Mouse (Mus musculus): ENCODE data around the gene Micu1. TPM values are rescaled to one million over a fixed set of nuclear protein-coding genes. Genes with fewer than 3 reads are reported as not detected.
"Not testable (repeated sequence)": the region's sequence is repeated elsewhere in the genome, so short reads cannot be mapped to it uniquely, and the experiment has no call there.

Gene Micu1
- polyA plus RNA-seq, 1 experiment from 2014 or later: 42.5 TPM

GRCm38 (mm10) chr10:59679189-59679588, 23.1 kb upstream of the Micu1 start:
- Histone ChIP-seq H3K4me3 (ENCODE audit: control insufficient read depth in 1 of 2, insufficient read depth in 1 of 2, low read depth in 1 of 2, low read length in 2 of 2) (no peak overlapping the region), H3K36me3 (ENCODE audit: control insufficient read depth, insufficient read depth, low read length) (no peaks in the 10 kb centered on the region), H3K4me2 (ENCODE audit: low read length) (no peak overlapping the region), H3K9ac (ENCODE audit: low read length) (no peak overlapping the region), H3K4me1 (ENCODE audit: control insufficient read depth in 2 of 2, insufficient read depth in 2 of 2, low read length in 2 of 2) (no peaks in the 10 kb centered on the region), H3K9me3 (ENCODE audit: control insufficient read depth, low read length) (0 out of 2 replicates have a peak, but pooled peaks cover 8% of the 10 kb centered on the region), H3K27me3 (ENCODE audit: control insufficient read depth, insufficient read depth, low read length) (no peaks in the 10 kb centered on the region), H3K27ac (replicated peaks in 1 of 2; ENCODE audit: control insufficient read depth in 1 of 2, insufficient read depth in 1 of 2, low read depth in 2 of 2, low read length in 2 of 2) (no peak overlapping the region)
- WGBS: 82% methylated on average over 2 of the region's 2 CpGs
- ATAC-seq (ENCODE audit: insufficient number of reproducible peaks, insufficient read depth, low FRiP score, low read depth): no peak

- H3K4me3 ChIP-seq (ENCODE audit: control insufficient read depth in 1 of 2, insufficient read depth in 1 of 2, low read depth in 1 of 2, low read length in 2 of 2); H3K9me3 ChIP-seq (ENCODE audit: control insufficient read depth, low read length); H3K36me3 ChIP-seq (ENCODE audit: control insufficient read depth, insufficient read depth, low read length); ATAC-seq (ENCODE audit: insufficient number of reproducible peaks, insufficient read depth, low FRiP score, low read depth); H3K27me3 ChIP-seq (ENCODE audit: control insufficient read depth, insufficient read depth, low read length); H3K4me2 ChIP-seq (ENCODE audit: low read length); H3K27ac ChIP-seq (replicated peaks in 1 of 2; ENCODE audit: control insufficient read depth in 1 of 2, insufficient read depth in 1 of 2, low read depth in 2 of 2, low read length in 2 of 2); H3K9ac ChIP-seq (ENCODE audit: low read length); H3K4me1 ChIP-seq (ENCODE audit: control insufficient read depth in 2 of 2, insufficient read depth in 2 of 2, low read length in 2 of 2): not testable (repeated sequence)
- whole genome bisulfite sequencing: 87% methylated on average over 3 of the region's 3 CpGs
These were observed 16.7 kb upstream of the Micu1 start for GRCm38 (mm10) chr10:59685586-59685985.

DNA sequence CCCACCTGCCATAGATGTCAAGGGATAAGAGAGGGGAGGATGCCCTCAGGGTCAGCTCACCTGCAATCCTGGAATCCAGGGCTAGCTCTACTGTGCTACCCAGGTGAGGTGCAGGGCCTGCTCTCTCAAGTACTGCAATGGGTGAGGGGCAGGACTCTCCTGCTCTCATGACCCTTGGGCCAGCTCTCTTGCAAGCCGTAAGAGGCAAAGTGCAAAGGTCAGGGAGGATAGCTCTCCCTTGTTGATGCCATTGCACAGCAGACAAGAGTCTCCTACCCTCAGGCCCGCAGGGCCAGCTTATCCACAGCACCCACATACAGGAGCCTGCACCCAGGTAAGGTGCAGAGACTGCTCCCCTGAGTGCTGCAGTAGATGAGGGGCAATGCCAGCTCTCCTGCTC, 15.2 kb upstream of the Micu1 start:
- H3K9me3 ChIP-seq (ENCODE audit: control insufficient read depth, low read length): 0 out of 2 replicates have a peak, but pooled peaks cover 3% of the 10 kb centered on the region
- 77% methylated on average over 2 of the region's 2 CpGs for WGBS
- H3K4me2 ChIP-seq (ENCODE audit: low read length): no peak overlapping the region
- no peak overlapping the region for H3K4me3 ChIP-seq (ENCODE audit: control insufficient read depth in 1 of 2, insufficient read depth in 1 of 2, low read depth in 1 of 2, low read length in 2 of 2)
- H3K27ac ChIP-seq (replicated peaks in 1 of 2; ENCODE audit: control insufficient read depth in 1 of 2, insufficient read depth in 1 of 2, low read depth in 2 of 2, low read length in 2 of 2): no peak overlapping the region
- no peak overlapping the region for H3K9ac ChIP-seq (ENCODE audit: low read length)
- no peaks in the 10 kb centered on the region for H3K4me1 ChIP-seq (ENCODE audit: control insufficient read depth in 2 of 2, insufficient read depth in 2 of 2, low read length in 2 of 2)
- ATAC-seq (ENCODE audit: insufficient number of reproducible peaks, insufficient read depth, low FRiP score, low read depth): no peak
- no peaks in the 10 kb centered on the region for H3K36me3 ChIP-seq (ENCODE audit: control insufficient read depth, insufficient read depth, low read length)
- H3K27me3 ChIP-seq (ENCODE audit: control insufficient read depth, insufficient read depth, low read length): no peaks in the 10 kb centered on the region

DNA sequence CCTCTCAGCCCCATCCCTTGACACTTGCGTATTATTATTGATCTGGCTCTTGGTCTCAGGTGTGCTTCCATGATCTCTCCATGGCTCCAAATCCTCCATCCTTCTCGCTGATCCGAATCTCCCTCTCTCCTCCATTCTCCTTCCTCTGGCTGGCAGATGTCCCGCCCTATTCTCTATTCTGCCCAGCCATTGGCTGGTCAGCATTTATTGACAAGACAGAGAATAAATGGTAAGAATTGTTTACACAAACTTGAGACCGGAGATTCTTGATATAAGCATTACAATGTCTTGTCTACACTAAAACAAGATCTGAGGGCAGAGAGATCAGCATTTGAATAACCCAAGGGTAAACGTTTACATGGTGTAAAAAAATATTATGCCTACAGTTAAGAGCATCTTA, 12.4 kb upstream of the Micu1 start:
- H3K4me2 ChIP-seq (ENCODE audit: low read length): no peak overlapping the region
- WGBS: 57% methylated on average over 6 of the region's 6 CpGs
- no peak for ATAC-seq (ENCODE audit: insufficient number of reproducible peaks, insufficient read depth, low FRiP score, low read depth)
- H3K27me3 ChIP-seq (ENCODE audit: control insufficient read depth, insufficient read depth, low read length): no peaks in the 10 kb centered on the region
- H3K36me3 ChIP-seq (ENCODE audit: control insufficient read depth, insufficient read depth, low read length): no peaks in the 10 kb centered on the region
- no peaks in the 10 kb centered on the region for H3K9me3 ChIP-seq (ENCODE audit: control insufficient read depth, low read length)
- H3K4me3 ChIP-seq (ENCODE audit: control insufficient read depth in 1 of 2, insufficient read depth in 1 of 2, low read depth in 1 of 2, low read length in 2 of 2): no peak overlapping the region
- no peak overlapping the region for H3K27ac ChIP-seq (replicated peaks in 1 of 2; ENCODE audit: control insufficient read depth in 1 of 2, insufficient read depth in 1 of 2, low read depth in 2 of 2, low read length in 2 of 2)
- H3K9ac ChIP-seq (ENCODE audit: low read length): no peak overlapping the region
- no peaks in the 10 kb centered on the region for H3K4me1 ChIP-seq (ENCODE audit: control insufficient read depth in 2 of 2, insufficient read depth in 2 of 2, low read length in 2 of 2)

DNA sequence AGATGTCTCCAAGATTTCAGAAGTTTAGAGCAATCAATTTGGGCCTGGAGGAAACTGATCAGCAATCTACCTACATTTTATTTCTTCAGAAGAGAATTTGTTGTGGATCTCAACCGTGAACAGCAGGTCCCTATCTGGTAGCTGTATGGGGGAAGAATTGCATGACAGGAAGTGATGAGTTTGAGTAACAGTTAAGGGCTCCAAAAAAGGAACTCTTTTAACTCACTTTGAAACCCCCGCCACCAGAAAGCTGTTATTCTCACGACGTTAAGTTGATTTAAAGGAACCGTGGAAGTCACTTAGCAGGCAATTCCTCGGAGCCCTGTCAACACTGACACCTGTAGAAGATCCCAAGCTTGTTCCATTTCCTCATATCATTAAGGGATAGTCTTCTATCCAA, 9.8 kb upstream of the Micu1 start:
- Histone ChIP-seq H3K27ac (replicated peaks in 1 of 2; ENCODE audit: control insufficient read depth in 1 of 2, insufficient read depth in 1 of 2, low read depth in 2 of 2, low read length in 2 of 2) (no peak overlapping the region), H3K4me2 (ENCODE audit: low read length) (no peak overlapping the region), H3K27me3 (ENCODE audit: control insufficient read depth, insufficient read depth, low read length) (no peaks in the 10 kb centered on the region), H3K4me3 (ENCODE audit: control insufficient read depth in 1 of 2, insufficient read depth in 1 of 2, low read depth in 1 of 2, low read length in 2 of 2) (no peak overlapping the region), H3K4me1 (ENCODE audit: control insufficient read depth in 2 of 2, insufficient read depth in 2 of 2, low read length in 2 of 2) (no peaks in the 10 kb centered on the region), H3K9me3 (ENCODE audit: control insufficient read depth, low read length) (no peaks in the 10 kb centered on the region), H3K9ac (ENCODE audit: low read length) (no peak overlapping the region), H3K36me3 (ENCODE audit: control insufficient read depth, insufficient read depth, low read length) (no peaks in the 10 kb centered on the region)
- ATAC-seq (ENCODE audit: insufficient number of reproducible peaks, insufficient read depth, low FRiP score, low read depth): no peak
- WGBS: 44% methylated on average over 6 of the region's 6 CpGs

DNA sequence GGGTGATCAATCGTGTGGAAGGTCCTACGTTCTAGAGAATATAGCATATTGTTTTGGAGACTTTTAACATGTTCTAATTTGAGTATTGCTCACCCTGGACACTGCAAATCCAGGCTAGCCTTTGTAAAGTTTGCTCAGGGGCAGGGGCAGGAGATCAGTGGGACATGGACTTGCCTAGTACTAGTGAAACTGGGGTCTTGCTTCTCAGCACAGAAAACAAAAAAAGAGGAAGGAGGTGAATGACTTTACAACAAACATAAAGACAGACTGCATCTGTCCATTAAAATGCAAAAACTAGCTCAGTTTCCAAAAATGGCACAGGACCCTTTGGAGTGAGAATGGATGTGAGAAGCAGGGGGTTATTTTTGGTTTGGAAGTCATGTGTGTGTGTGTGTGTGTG, 8.2 kb upstream of the Micu1 start:
- Histone ChIP-seq H3K4me1 (ENCODE audit: control insufficient read depth in 2 of 2, insufficient read depth in 2 of 2, low read length in 2 of 2) (no peaks in the 10 kb centered on the region), H3K36me3 (ENCODE audit: control insufficient read depth, insufficient read depth, low read length) (no peaks in the 10 kb centered on the region), H3K9ac (ENCODE audit: low read length) (no peak overlapping the region), H3K27ac (replicated peaks in 1 of 2; ENCODE audit: control insufficient read depth in 1 of 2, insufficient read depth in 1 of 2, low read depth in 2 of 2, low read length in 2 of 2) (no peak overlapping the region), H3K4me2 (ENCODE audit: low read length) (no peak overlapping the region), H3K9me3 (ENCODE audit: control insufficient read depth, low read length) (no peaks in the 10 kb centered on the region), H3K27me3 (ENCODE audit: control insufficient read depth, insufficient read depth, low read length) (no peaks in the 10 kb centered on the region), H3K4me3 (ENCODE audit: control insufficient read depth in 1 of 2, insufficient read depth in 1 of 2, low read depth in 1 of 2, low read length in 2 of 2) (no peak overlapping the region)
- 88% methylated on average over 2 of the region's 2 CpGs for WGBS
- no peak for ATAC-seq (ENCODE audit: insufficient number of reproducible peaks, insufficient read depth, low FRiP score, low read depth)

GRCm38 (mm10) chr10:59699516-59699915, 2.8 kb upstream of the Micu1 start:
- Histone ChIP-seq H3K9ac (ENCODE audit: low read length) (no peak overlapping the region), H3K4me1 (ENCODE audit: control insufficient read depth in 2 of 2, insufficient read depth in 2 of 2, low read length in 2 of 2) (peaks cover 2 to 6% of the 10 kb centered on the region in 2 experiments; a peak in 3 of 4 replicates), H3K27me3 (ENCODE audit: control insufficient read depth, insufficient read depth, low read length) (no peaks in the 10 kb centered on the region), H3K4me3 (ENCODE audit: control insufficient read depth in 1 of 2, insufficient read depth in 1 of 2, low read depth in 1 of 2, low read length in 2 of 2) (no peak overlapping the region), H3K36me3 (ENCODE audit: control insufficient read depth, insufficient read depth, low read length) (no peaks in the 10 kb centered on the region), H3K4me2 (ENCODE audit: low read length) (no peak overlapping the region), H3K9me3 (ENCODE audit: control insufficient read depth, low read length) (no peaks in the 10 kb centered on the region), H3K27ac (replicated peaks in 1 of 2; ENCODE audit: control insufficient read depth in 1 of 2, insufficient read depth in 1 of 2, low read depth in 2 of 2, low read length in 2 of 2) (no peak overlapping the region)
- ATAC-seq (ENCODE audit: insufficient number of reproducible peaks, insufficient read depth, low FRiP score, low read depth): no peak
- WGBS: 77% methylated on average over 5 of the region's 5 CpGs

DNA sequence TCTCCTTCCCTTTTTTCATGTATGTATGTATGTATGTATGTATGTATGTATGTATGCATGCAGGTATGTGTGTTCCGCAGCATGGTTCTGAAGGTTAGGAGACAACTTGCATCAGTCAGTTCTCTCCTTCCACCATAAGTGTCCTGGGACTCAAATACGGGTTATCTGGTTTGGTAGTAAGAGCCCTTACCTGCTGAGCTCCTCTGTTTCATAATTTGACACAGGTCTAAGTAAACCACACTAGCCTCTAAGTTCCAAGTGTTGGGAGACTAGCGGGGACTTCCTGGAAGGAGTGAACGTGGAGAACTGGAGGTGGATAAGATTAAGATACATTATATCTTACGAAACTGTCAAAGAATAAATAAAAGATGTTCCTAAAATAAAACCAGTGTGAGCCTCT, 472 bp upstream of the Micu1 start:
- peak overlapping the region; percentile 29 to 69; a peak in 2 of 4 replicates for H3K27ac ChIP-seq (replicated peaks in 1 of 2; ENCODE audit: control insufficient read depth in 1 of 2, insufficient read depth in 1 of 2, low read depth in 2 of 2, low read length in 2 of 2)
- peak overlapping the region; percentile 60 to 81 for H3K4me3 ChIP-seq (ENCODE audit: control insufficient read depth in 1 of 2, insufficient read depth in 1 of 2, low read depth in 1 of 2, low read length in 2 of 2)
- no peaks in the 10 kb centered on the region for H3K36me3 ChIP-seq (ENCODE audit: control insufficient read depth, insufficient read depth, low read length)
- 41% methylated on average over 5 of the region's 5 CpGs for WGBS
- H3K27me3 ChIP-seq (ENCODE audit: control insufficient read depth, insufficient read depth, low read length): no peaks in the 10 kb centered on the region
- peaks cover 2 to 6% of the 10 kb centered on the region in 2 experiments; a peak in 3 of 4 replicates for H3K4me1 ChIP-seq (ENCODE audit: control insufficient read depth in 2 of 2, insufficient read depth in 2 of 2, low read length in 2 of 2)
- no peak for ATAC-seq (ENCODE audit: insufficient number of reproducible peaks, insufficient read depth, low FRiP score, low read depth)
- H3K9ac ChIP-seq (ENCODE audit: low read length): no peak overlapping the region
- H3K9me3 ChIP-seq (ENCODE audit: control insufficient read depth, low read length): no peaks in the 10 kb centered on the region
- H3K4me2 ChIP-seq (ENCODE audit: low read length): peak overlapping the region; percentile 82

Measured in heart, embryonic 14.5 days (tissue).